Mouse (Mus musculus): ENCODE measurements at regions not wholly inside any gene's neighbourhood (a gene's known extent, or its start where the extent isn't known, plus 50 kb on each side); places are given as distances from the start of the nearest gene placed in this dataset.

DNA sequence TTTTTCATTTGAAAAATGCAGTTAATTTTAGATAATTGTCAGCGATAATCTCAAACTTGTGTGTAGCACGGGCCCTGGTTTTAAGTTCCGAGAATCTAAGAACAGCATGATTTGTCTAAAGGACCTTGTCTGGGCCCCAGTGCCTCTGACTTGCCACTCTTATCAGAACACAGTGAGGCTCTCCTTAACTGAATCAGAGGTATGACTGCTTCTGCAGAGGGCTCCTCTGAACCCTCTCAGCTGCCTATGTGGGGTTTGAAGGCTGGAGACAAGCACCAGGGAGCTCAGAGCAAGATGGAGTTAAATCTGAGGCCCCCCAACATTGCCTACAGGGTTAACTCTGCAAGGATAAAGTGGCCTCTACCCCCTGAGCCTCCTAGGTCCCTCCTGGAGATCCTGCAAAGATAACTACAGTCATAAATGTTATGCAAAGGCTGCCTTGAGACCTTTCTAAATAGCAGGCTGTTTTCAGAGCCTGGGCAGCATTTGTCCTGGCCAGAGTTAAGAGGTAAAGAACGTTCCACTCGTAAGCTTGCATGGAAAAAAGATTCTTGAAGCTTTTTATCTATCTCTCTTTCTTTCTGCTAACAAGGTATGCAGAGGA, 118.4 kb upstream of the Maf start:
- TF ChIP-seq POLR2AphosphoS2 (IDR thresholded peaks at IDR 0.05; ENCODE audit: low read length) (no peak), POLR2AphosphoS5 (IDR thresholded peaks at IDR 0.05; ENCODE audit: borderline replicate concordance, low read depth, low read length) (no peak), ZMIZ1 (IDR thresholded peaks at IDR 0.05; ENCODE audit: low read depth, low read length) (no peak), RCOR1 (IDR thresholded peaks at IDR 0.05; ENCODE audit: low read depth, low read length) (no peak)
- H3K9me3 ChIP-seq (replicated peaks; ENCODE audit: insufficient read depth, low read length), result no peaks in the 10 kb centered on the region
- H3K27ac ChIP-seq (ENCODE audit: control insufficient read depth, low read depth, low read length), result no peak overlapping the region
- no peak overlapping the region for H3K4me3 ChIP-seq (ENCODE audit: control insufficient read depth in 1 of 2, insufficient read depth in 1 of 2, low read depth in 2 of 2, low read length in 2 of 2)
- H3K4me1 ChIP-seq (ENCODE audit: control insufficient read depth in 1 of 2, insufficient read depth in 2 of 2, low read length in 2 of 2), result no peaks in the 10 kb centered on the region
- no peaks in the 10 kb centered on the region for H3K27me3 ChIP-seq (ENCODE audit: control insufficient read depth in 1 of 2, insufficient read depth in 2 of 2, low read length in 2 of 2)
- H3K79me2 ChIP-seq (ENCODE audit: control insufficient read depth, insufficient read depth, low read length, poor library complexity), result no peaks in the 10 kb centered on the region
- no peak for DNase-seq (ENCODE audit: low read depth, low spot score)
- no peak overlapping the region for H3K9ac ChIP-seq (ENCODE audit: control insufficient read depth, low read depth, low read length, poor library complexity, severe bottlenecking)
- H3K36me3 ChIP-seq (ENCODE audit: control insufficient read depth in 1 of 2, insufficient read depth in 2 of 2, low read length in 2 of 2), result no peaks in the 10 kb centered on the region

DNA sequence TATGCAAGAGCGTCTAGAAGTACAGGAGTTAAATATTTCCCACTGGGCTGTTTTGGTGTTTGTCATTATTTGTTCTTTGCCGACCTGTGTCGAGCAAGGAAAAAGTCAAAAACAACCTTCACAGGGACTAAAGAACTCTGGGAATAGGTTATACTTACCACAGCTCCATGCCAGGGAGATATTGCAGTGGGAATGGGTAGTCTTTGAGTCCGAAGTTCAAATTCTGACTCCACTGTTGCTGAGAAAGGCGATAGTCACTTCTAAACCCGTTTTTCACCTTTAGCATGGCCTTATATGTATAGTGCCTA, 116.8 kb upstream of the Maf start:
- no peak overlapping the region for H3K9ac ChIP-seq (ENCODE audit: control insufficient read depth, low read depth, low read length, poor library complexity, severe bottlenecking)
- no peak for TF ChIP-seq MYB (IDR thresholded peaks at IDR 0.05; ENCODE audit: low read depth, low read length)
- no peak for TF ChIP-seq MXI1 (IDR thresholded peaks at IDR 0.05; ENCODE audit: low read depth, low read length)
- TF ChIP-seq EP300 (IDR thresholded peaks at IDR 0.05; ENCODE audit: low read depth in 1 of 2, low read length in 2 of 2), result no peak
- TF ChIP-seq POLR2AphosphoS5 (IDR thresholded peaks at IDR 0.05; ENCODE audit: borderline replicate concordance, low read depth, low read length), result no peak
- no peak for TF ChIP-seq USF1 (IDR thresholded peaks at IDR 0.05; ENCODE audit: low read depth, low read length)
- TF ChIP-seq TCF12 (IDR thresholded peaks at IDR 0.05; ENCODE audit: low read depth, low read length), result no peak
- no peak for TF ChIP-seq ZNF384 (IDR thresholded peaks at IDR 0.05; ENCODE audit: low read depth, low read length)
- TF ChIP-seq HCFC1 (IDR thresholded peaks at IDR 0.05; ENCODE audit: low read depth, low read length), result no peak
- H3K36me3 ChIP-seq (ENCODE audit: control insufficient read depth in 1 of 2, insufficient read depth in 2 of 2, low read length in 2 of 2), result no peaks in the 10 kb centered on the region
- no peaks in the 10 kb centered on the region for H3K9me3 ChIP-seq (replicated peaks; ENCODE audit: insufficient read depth, low read length)
- no peaks in the 10 kb centered on the region for H3K27me3 ChIP-seq (ENCODE audit: control insufficient read depth in 1 of 2, insufficient read depth in 2 of 2, low read length in 2 of 2)
- no peak for DNase-seq (ENCODE audit: low read depth, low spot score)
- H3K4me3 ChIP-seq (ENCODE audit: control insufficient read depth in 1 of 2, insufficient read depth in 1 of 2, low read depth in 2 of 2, low read length in 2 of 2), result no peak overlapping the region
- no peaks in the 10 kb centered on the region for H3K4me1 ChIP-seq (ENCODE audit: control insufficient read depth in 1 of 2, insufficient read depth in 2 of 2, low read length in 2 of 2)
- no peaks in the 10 kb centered on the region for H3K79me2 ChIP-seq (ENCODE audit: control insufficient read depth, insufficient read depth, low read length, poor library complexity)
- H3K27ac ChIP-seq (ENCODE audit: control insufficient read depth, low read depth, low read length), result no peak overlapping the region

DNA sequence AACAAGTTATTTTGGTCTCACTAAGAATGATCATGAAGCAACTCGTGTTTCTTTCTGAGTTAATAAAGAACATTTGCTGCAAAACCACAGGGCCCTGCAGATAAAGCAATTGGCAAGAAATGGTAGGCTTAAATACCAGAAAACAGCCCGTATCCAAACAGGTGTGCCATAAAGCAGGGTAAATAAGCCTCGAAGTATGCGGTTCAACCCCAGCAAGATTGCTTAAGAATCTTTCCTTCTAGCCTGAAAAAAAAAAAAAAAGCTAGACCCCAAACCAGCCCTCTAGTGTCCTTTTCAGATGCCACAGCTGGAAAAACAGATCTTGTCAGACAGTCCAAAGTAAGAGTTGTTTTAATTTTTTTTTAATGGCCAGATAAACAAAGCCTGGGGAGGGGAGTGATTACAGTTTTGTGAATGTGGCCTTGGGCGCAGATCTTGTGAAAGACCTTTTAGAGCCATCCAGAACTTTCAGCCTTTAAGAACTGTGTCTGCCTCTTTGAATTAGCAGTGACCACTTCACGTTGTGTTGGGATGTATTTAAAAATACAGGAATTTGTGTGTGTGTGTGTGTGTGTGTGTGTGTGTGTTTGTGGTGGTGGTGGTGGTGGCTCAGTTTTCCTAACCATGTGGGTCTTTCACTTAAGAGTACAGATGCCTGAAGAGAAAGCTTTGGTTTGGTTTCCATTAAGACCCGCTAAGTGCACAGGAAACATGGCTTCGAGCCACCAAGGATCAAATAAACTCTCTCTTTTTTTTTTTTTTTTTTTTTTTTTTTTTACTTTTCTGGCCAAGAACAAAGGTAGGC, 116.3 kb upstream of the Maf start:
- Histone ChIP-seq H3K27ac (ENCODE audit: control insufficient read depth, low read depth, low read length) (no peak overlapping the region), H3K79me2 (ENCODE audit: control insufficient read depth, insufficient read depth, low read length, poor library complexity) (no peaks in the 10 kb centered on the region), H3K27me3 (ENCODE audit: control insufficient read depth in 1 of 2, insufficient read depth in 2 of 2, low read length in 2 of 2) (no peaks in the 10 kb centered on the region), H3K9ac (ENCODE audit: control insufficient read depth, low read depth, low read length, poor library complexity, severe bottlenecking) (no peak overlapping the region), H3K36me3 (ENCODE audit: control insufficient read depth in 1 of 2, insufficient read depth in 2 of 2, low read length in 2 of 2) (no peaks in the 10 kb centered on the region), H3K4me1 (ENCODE audit: control insufficient read depth in 1 of 2, insufficient read depth in 2 of 2, low read length in 2 of 2) (no peaks in the 10 kb centered on the region), H3K4me3 (ENCODE audit: control insufficient read depth in 1 of 2, insufficient read depth in 1 of 2, low read depth in 2 of 2, low read length in 2 of 2) (no peak overlapping the region), H3K9me3 (replicated peaks; ENCODE audit: insufficient read depth, low read length) (no peaks in the 10 kb centered on the region)
- DNase-seq (ENCODE audit: low read depth, low spot score), result no peak
- no peak for TF ChIP-seq CHD2 (IDR thresholded peaks at IDR 0.05; ENCODE audit: low read length)
- TF ChIP-seq MAZ (IDR thresholded peaks at IDR 0.05; ENCODE audit: low read depth, low read length), result no peak
- no peak for TF ChIP-seq NELFE (IDR thresholded peaks at IDR 0.05; ENCODE audit: low read depth, low read length)
- TF ChIP-seq RCOR1 (IDR thresholded peaks at IDR 0.05; ENCODE audit: low read depth, low read length), result no peak
- TF ChIP-seq ZNF384 (IDR thresholded peaks at IDR 0.05; ENCODE audit: low read depth, low read length), result no peak
- TF ChIP-seq USF2 (IDR thresholded peaks at IDR 0.05; ENCODE audit: borderline replicate concordance in 1 of 2, insufficient read depth in 1 of 2, low read depth in 1 of 2, low read length in 2 of 2), result no peak
- no peak for TF ChIP-seq GATA1 (IDR thresholded peaks at IDR 0.05; ENCODE audit: low read depth, low read length)
- no peak for TF ChIP-seq USF1 (IDR thresholded peaks at IDR 0.05; ENCODE audit: low read depth, low read length)
- TF ChIP-seq POLR2AphosphoS2 (IDR thresholded peaks at IDR 0.05; ENCODE audit: low read length), result no peak
- TF ChIP-seq GABPA (IDR thresholded peaks at IDR 0.05; ENCODE audit: low read depth, low read length), result no peak
- TF ChIP-seq ETS1 (IDR thresholded peaks at IDR 0.05; ENCODE audit: low read depth, low read length), result no peak
- TF ChIP-seq SIN3A (IDR thresholded peaks at IDR 0.05; ENCODE audit: low read length), result no peak

All from MEL (cell line).